18 mouse cellular contexts compared by ENCODE assay signal in genomic region chr3:107849000-107849692, GRCm38 (mm10). TPM values are rescaled to one million over a fixed set of nuclear protein-coding genes. Genes with fewer than 3 reads are reported as not detected.
DNase-seq lines count a peak whose midpoint lies in the region; ATAC-seq and TF ChIP-seq lines count a peak whose summit lies in the region.
"Had no signal": no experiment of that assay in that cellular context is flagged by ENCODE, and none has a peak within 500 bp of the region (broad histone marks: within the 10 kb centered on the region; RNA-seq: fewer than 3 reads in every experiment).

No protein-coding gene starts in this region.

- ATAC-seq in midbrain, embryonic 14.5 days (ENCODE audit: low FRiP score, low TSS enrichment): no peak
- ATAC-seq in midbrain, embryonic 11.5 days (ENCODE audit: low FRiP score): no peak
- ATAC-seq in forebrain, embryonic 16.5 days: peak; percentile 42
- ATAC-seq in midbrain, postnatal 0 days (ENCODE audit: low FRiP score): no peak
- ATAC-seq: Patski had no signal

- no peak overlapping the region for H3K9ac ChIP-seq in midbrain, embryonic 14.5 days (replicated peaks; ENCODE audit: low read length)
- no peak overlapping the region for H3K9ac ChIP-seq in midbrain, embryonic 11.5 days (ENCODE audit: low read length)
- no peak overlapping the region for H3K9ac ChIP-seq in forebrain, embryonic 16.5 days (replicated peaks; ENCODE audit: low read depth, low read length)
- H3K9ac ChIP-seq in midbrain, postnatal 0 days (replicated peaks; ENCODE audit: low read length, poor library complexity, severe bottlenecking): no peak overlapping the region

- TF ChIP-seq CTCF in midbrain, postnatal 0 days (IDR thresholded peaks at IDR 0.05): no peak

- H3K4me1 ChIP-seq in midbrain, embryonic 14.5 days (ENCODE audit: control insufficient read depth, insufficient read depth, low read length): peaks cover 26% of the 10 kb centered on the region
- peaks cover 9% of the 10 kb centered on the region for H3K4me1 ChIP-seq in midbrain, embryonic 11.5 days (ENCODE audit: control insufficient read depth, insufficient read depth, low read length)
- H3K4me1 ChIP-seq in forebrain, embryonic 16.5 days (replicated peaks; ENCODE audit: control insufficient read depth, insufficient read depth, low read length): peaks cover 24% of the 10 kb centered on the region
- peaks cover 8% of the 10 kb centered on the region; the same call in 1 of the 2 replicates for H3K4me1 ChIP-seq in midbrain, postnatal 0 days (ENCODE audit: insufficient read depth, low read length)

- no peak overlapping the region for H3K4me3 ChIP-seq in midbrain, embryonic 14.5 days (replicated peaks; ENCODE audit: low read depth, low read length)
- no peak overlapping the region for H3K4me3 ChIP-seq in midbrain, embryonic 11.5 days (ENCODE audit: low read depth, low read length)
- H3K4me3 ChIP-seq in forebrain, embryonic 16.5 days (replicated peaks; ENCODE audit: low read length): no peak overlapping the region
- no peak overlapping the region for H3K4me3 ChIP-seq in midbrain, postnatal 0 days (ENCODE audit: low read depth, low read length)

- H3K27me3 ChIP-seq in midbrain, embryonic 14.5 days (ENCODE audit: control insufficient read depth, insufficient read depth, low read length): no peaks in the 10 kb centered on the region
- no peaks in the 10 kb centered on the region for H3K27me3 ChIP-seq in midbrain, embryonic 11.5 days (ENCODE audit: control insufficient read depth, insufficient read depth, low read length)
- H3K27me3 ChIP-seq in forebrain, embryonic 16.5 days (replicated peaks; ENCODE audit: control insufficient read depth, insufficient read depth, low read length): no peaks in the 10 kb centered on the region
- H3K27me3 ChIP-seq in midbrain, postnatal 0 days (ENCODE audit: insufficient read depth, low read length): no peaks in the 10 kb centered on the region
- H3K27me3 ChIP-seq: Patski had no signal

- DNase-seq in heart, adult 11 months: peak; percentile 95
- DNase-seq in heart, postnatal 10 days: no peak
- peak; percentile 38 for DNase-seq in midbrain, embryonic 14.5 days
- DNase-seq in midbrain, embryonic 11.5 days (ENCODE audit: low spot score, missing footprints): no peak
- peak; percentile 49 for DNase-seq in midbrain, postnatal 0 days (ENCODE audit: low spot score)
- DNase-seq in spleen, postnatal 36 days (ENCODE audit: low spot score in 2 of 2): no peak
- no peak for DNase-seq in urinary bladder, postnatal 4 days (ENCODE audit: low spot score in 2 of 2)
- DNase-seq: adrenal gland, adult 8-10 months; kidney, postnatal 14 days; liver; lung, postnatal 10 days; spleen, adult 18-20 months; thymus, adult 2 months had no signal

- no peaks in the 10 kb centered on the region for H3K9me3 ChIP-seq in midbrain, embryonic 14.5 days (ENCODE audit: control insufficient read depth, low read length)
- H3K9me3 ChIP-seq in midbrain, embryonic 11.5 days (ENCODE audit: control insufficient read depth, low read length): no peaks in the 10 kb centered on the region
- no peaks in the 10 kb centered on the region for H3K9me3 ChIP-seq in forebrain, embryonic 16.5 days (ENCODE audit: control insufficient read depth, low read length)
- H3K9me3 ChIP-seq in midbrain, postnatal 0 days (ENCODE audit: low read length): no peaks in the 10 kb centered on the region

- 58% methylated on average over 6 of the region's 6 CpGs for WGBS in midbrain, embryonic 14.5 days
- 66% methylated on average over 6 of the region's 6 CpGs for WGBS in midbrain, embryonic 11.5 days
- 41% methylated on average over 6 of the region's 6 CpGs for WGBS in forebrain, embryonic 16.5 days
- WGBS in midbrain, postnatal 0 days: 59% methylated on average over 6 of the region's 6 CpGs

- H3K4me2 ChIP-seq in midbrain, embryonic 14.5 days (ENCODE audit: low read length): no peak overlapping the region
- H3K4me2 ChIP-seq in midbrain, embryonic 11.5 days: no peak overlapping the region
- H3K4me2 ChIP-seq in forebrain, embryonic 16.5 days (ENCODE audit: low read length): no peak overlapping the region
- H3K4me2 ChIP-seq in midbrain, postnatal 0 days (ENCODE audit: low read depth, low read length, poor library complexity, severe bottlenecking): no peak overlapping the region

- no peak overlapping the region for H3K27ac ChIP-seq in midbrain, embryonic 14.5 days (replicated peaks; ENCODE audit: low read depth, low read length)
- no peak overlapping the region for H3K27ac ChIP-seq in midbrain, embryonic 11.5 days (ENCODE audit: low read depth, low read length)
- no peak overlapping the region for H3K27ac ChIP-seq in forebrain, embryonic 16.5 days (ENCODE audit: low read length)
- H3K27ac ChIP-seq in midbrain, postnatal 0 days (ENCODE audit: low read depth, low read length): no peak overlapping the region

- intact Hi-C loops in heart, postnatal 10 days (cut with DNase I): no loop called here

- no peaks in the 10 kb centered on the region for H3K36me3 ChIP-seq in midbrain, embryonic 14.5 days (ENCODE audit: control insufficient read depth, insufficient read depth, low read length)
- no peaks in the 10 kb centered on the region for H3K36me3 ChIP-seq in midbrain, embryonic 11.5 days (ENCODE audit: control insufficient read depth, insufficient read depth, low read length)
- no peaks in the 10 kb centered on the region for H3K36me3 ChIP-seq in forebrain, embryonic 16.5 days (ENCODE audit: control insufficient read depth, insufficient read depth)
- H3K36me3 ChIP-seq in midbrain, postnatal 0 days (ENCODE audit: insufficient read depth, low read length): no peaks in the 10 kb centered on the region

RNA-seq across cellular contexts. Expression of gene Eps8l3, which starts 27.9 kb away (rescaled TPM):
- not detected for total RNA-seq in heart, postnatal 10 days (2021)
- not detected in 2 replicates for polyA plus RNA-seq in midbrain, embryonic 14.5 days (2014; fragmentation: Nextera tagmentation; extraction: Ambion mirVana)
- polyA plus RNA-seq in midbrain, embryonic 11.5 days (2014; fragmentation: Nextera tagmentation; extraction: Ambion mirVana): not detected in 2 replicates
- not detected in 2 replicates for polyA plus RNA-seq in forebrain, embryonic 16.5 days (2015; fragmentation: Nextera tagmentation; extraction: Ambion mirVana)
- total RNA-seq in midbrain, postnatal 0 days (2014; rRNA removed): not detected in 2 replicates
- not detected in 2 replicates for polyA plus RNA-seq in midbrain, postnatal 0 days (2015; fragmentation: Nextera tagmentation; extraction: Ambion mirVana)
- total RNA-seq: adrenal gland, adult 8-10 months; gastrocnemius, postnatal 4 days; left cerebral cortex, adult 18-20 months had no signal
- polyA plus RNA-seq: C2C12, Patski had no signal

RNA-seq across cellular contexts. Expression of gene Gstm5, which starts 46.5 kb away (rescaled TPM):
- total RNA-seq in heart, postnatal 10 days (2021): 10 to 100 TPM; 50.7 to 50.8 TPM
- polyA plus RNA-seq in midbrain, embryonic 14.5 days (2014; fragmentation: Nextera tagmentation; extraction: Ambion mirVana): 245 and 277 TPM in 2 replicates
- polyA plus RNA-seq in midbrain, embryonic 11.5 days (2014; fragmentation: Nextera tagmentation; extraction: Ambion mirVana): 270 and 277 TPM in 2 replicates
- polyA plus RNA-seq in forebrain, embryonic 16.5 days (2015; fragmentation: Nextera tagmentation; extraction: Ambion mirVana): 173 and 174 TPM in 2 replicates
- 142 and 166 TPM in 2 replicates for total RNA-seq in midbrain, postnatal 0 days (2014; rRNA removed)
- 316 and 320 TPM in 2 replicates for polyA plus RNA-seq in midbrain, postnatal 0 days (2015; fragmentation: Nextera tagmentation; extraction: Ambion mirVana)

Comparison
In these comparisons a context has a peak if more than half of its experiments do, and no peak if none do; other contexts are left out.
1. DNase-seq: peak in heart, adult 11 months (single experiment), midbrain, embryonic 14.5 days (single experiment) and midbrain, postnatal 0 days (single experiment); none in heart, postnatal 10 days (0 of 2), midbrain, embryonic 11.5 days (single experiment), spleen, postnatal 36 days (0 of 2) and urinary bladder, postnatal 4 days (0 of 2).